Mouse (Mus musculus) layer of hippocampus, adult 11-12 months (tissue): ENCODE measurements at regions not wholly inside any gene's neighbourhood (a gene's known extent, or its start where the extent isn't known, plus 50 kb on each side); places are given as distances from the start of the nearest gene placed in this dataset.

Experiments
- DNase-seq: peaks from one replicate; pipeline ENCODE4 v3.0.0; 2022; ENCODE audit warnings: low spot score

- no peak for DNase-seq
These were observed 49.9 kb upstream of the Eed start for GRCm38 (mm10) chr7:90030486-90031250.

- no peak for DNase-seq
These were observed 52.3 kb upstream of the Eed start for GRCm38 (mm10) chr7:90033086-90033485.

- DNase-seq, result peak; percentile 65
These were observed 53.0 kb upstream of the Eed start for GRCm38 (mm10) chr7:90033640-90034312.

GRCm38 (mm10) chr7:90034498-90034897 lies 53.7 kb upstream of the Eed start:
- no peak for DNase-seq

GRCm38 (mm10) chr7:90035396-90035795 lies 54.6 kb upstream of the Eed start:
- DNase-seq, result no peak

- no peak for DNase-seq
These were observed 57.0 kb upstream of the Eed start for GRCm38 (mm10) chr7:90037736-90038135.

GRCm38 (mm10) chr7:90039504-90039903 lies 58.7 kb upstream of the Eed start:
- no peak for DNase-seq

- DNase-seq, result no peak
These were observed 60.0 kb upstream of the Eed start for GRCm38 (mm10) chr7:90040581-90041340.

- peak; percentile 38 for DNase-seq
These were observed 60.8 kb upstream of the Eed start for GRCm38 (mm10) chr7:90041565-90042024.

GRCm38 (mm10) chr7:90042364-90042763 lies 61.6 kb upstream of the Eed start:
- no peak for DNase-seq

- no peak for DNase-seq
These were observed 62.7 kb upstream of the Eed start for GRCm38 (mm10) chr7:90043526-90043925.

GRCm38 (mm10) chr7:90044100-90044698 lies 63.4 kb upstream of the Eed start:
- DNase-seq, result no peak

GRCm38 (mm10) chr7:90045208-90045800 lies 64.5 kb upstream of the Eed start:
- no peak for DNase-seq

GRCm38 (mm10) chr7:90046228-90046627 lies 65.4 kb upstream of the Eed start:
- no peak for DNase-seq

GRCm38 (mm10) chr7:90046862-90047261 lies 66.1 kb upstream of the Eed start:
- DNase-seq, result no peak

GRCm38 (mm10) chr7:90048401-90049307 lies 67.9 kb upstream of the Eed start:
- DNase-seq, result no peak

GRCm38 (mm10) chr7:90049831-90050237 lies 69.1 kb upstream of the Eed start:
- DNase-seq, result no peak

- DNase-seq, result peak; percentile 49
These were observed 74.2 kb upstream of the Eed start for GRCm38 (mm10) chr7:90054795-90055511.

- DNase-seq, result no peak
These were observed 72.1 kb upstream of the Picalm start for GRCm38 (mm10) chr7:90057947-90058346.

- no peak for DNase-seq
These were observed 71.4 kb upstream of the Picalm start for GRCm38 (mm10) chr7:90058636-90059035.
